Mouse (Mus musculus) urinary bladder, postnatal 14 days (tissue): ENCODE data around the gene Abcc12.
A peak's percentile ranks its signal among the peaks of the same experiment; 100 is the strongest.

Experiments used
- DNase-seq: peaks from one replicate; pipeline ENCODE4 v3.0.0; 2021; ENCODE audit warnings: low spot score

Gene Abcc12

DNA sequence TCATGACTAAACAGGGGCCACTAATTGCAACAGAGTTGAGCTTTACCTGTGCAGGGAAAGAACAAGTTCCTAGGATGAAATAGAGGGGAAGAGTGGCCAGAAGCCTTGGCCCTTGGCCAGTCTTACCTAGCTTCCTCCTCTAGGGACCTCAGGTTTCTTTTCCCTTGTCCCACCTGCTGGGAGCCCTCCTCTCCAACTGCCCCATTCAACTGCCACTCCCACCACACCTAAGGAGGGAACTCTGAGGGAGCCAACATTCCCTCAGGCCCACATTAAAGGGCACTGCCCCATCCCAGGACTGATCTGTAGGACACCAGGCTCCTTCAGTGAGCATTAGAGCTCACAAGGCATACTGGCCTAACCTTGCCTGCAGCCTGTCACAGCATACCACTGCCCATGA is at the start of gene Abcc12:
Gene Abcc12, minus strand, starts transcription at position 229 of the 400 bp plus-strand sequence.
- DNase-seq, result no peak

GRCm38 (mm10) chr8:86630212-86630611 is 49.7 kb upstream of the Abcc12 start:
- no peak for DNase-seq

DNA sequence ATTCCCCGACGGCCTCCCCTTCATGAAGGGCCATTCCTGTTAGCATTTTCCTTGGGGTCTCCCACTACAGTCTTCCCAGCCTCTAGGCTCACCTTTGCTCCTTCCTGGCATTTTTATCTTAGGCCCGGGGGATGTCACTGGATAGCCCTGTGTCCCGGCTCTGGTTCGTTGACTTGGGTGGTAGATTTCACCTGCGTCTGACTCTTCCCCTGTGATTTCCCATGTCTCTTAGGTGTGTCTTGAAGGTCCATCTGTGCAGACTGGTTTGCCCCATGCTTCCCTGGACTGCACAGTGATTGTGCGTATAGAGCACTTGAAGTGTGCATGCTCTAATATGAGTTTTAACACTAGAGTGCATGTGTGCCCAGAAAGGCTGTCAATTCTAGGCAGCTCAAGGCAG is 44.4 kb upstream of the Abcc12 start:
- no peak for DNase-seq

DNA sequence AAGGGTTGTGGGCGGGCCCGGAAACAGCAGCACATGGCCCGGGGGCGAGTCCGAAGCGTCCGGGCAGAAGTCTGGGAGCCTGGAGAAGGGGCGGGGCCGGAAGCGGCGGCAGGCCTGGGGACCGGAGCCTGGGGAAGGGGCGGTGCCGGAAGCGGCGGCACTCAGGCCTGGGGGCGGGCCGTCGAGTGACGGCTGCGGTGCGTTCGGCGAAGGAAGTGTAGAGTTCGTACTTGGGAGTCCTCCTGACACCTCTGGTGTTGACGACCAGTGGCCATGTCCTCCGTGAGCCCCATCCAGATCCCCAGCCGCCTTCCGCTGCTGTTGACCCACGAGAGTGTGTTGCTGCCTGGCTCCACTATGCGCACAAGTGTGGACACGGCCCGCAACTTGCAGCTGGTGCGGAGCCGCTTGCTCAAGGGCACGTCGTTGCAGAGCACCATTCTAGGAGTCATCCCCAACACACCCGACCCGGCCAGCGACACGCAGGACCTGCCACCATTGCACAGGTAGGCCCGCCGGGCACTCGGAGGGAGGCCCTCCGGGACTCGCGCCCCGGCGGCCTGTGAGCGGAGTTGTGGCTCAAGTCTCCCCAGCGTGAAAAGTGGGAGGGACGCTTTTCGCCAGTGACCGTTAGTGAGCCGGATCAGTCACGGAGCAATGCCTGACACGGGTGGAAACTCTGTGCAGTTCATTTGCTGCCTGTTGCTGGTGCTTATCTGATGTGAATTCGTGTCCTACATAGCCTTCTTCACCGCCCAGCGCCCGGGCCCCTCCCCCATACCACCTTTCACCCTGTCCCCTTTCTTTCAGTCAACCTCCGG is 43.6 kb upstream of the Abcc12 start, which contains the start of gene Lonp2:
Gene Lonp2, plus strand, starts transcription at position 133 of the 821 bp plus-strand sequence.
- DNase-seq, result peak; percentile 99

GRCm38 (mm10) chr8:86623551-86623910 is 43.0 kb upstream of the Abcc12 start:
- DNase-seq, result no peak

DNA sequence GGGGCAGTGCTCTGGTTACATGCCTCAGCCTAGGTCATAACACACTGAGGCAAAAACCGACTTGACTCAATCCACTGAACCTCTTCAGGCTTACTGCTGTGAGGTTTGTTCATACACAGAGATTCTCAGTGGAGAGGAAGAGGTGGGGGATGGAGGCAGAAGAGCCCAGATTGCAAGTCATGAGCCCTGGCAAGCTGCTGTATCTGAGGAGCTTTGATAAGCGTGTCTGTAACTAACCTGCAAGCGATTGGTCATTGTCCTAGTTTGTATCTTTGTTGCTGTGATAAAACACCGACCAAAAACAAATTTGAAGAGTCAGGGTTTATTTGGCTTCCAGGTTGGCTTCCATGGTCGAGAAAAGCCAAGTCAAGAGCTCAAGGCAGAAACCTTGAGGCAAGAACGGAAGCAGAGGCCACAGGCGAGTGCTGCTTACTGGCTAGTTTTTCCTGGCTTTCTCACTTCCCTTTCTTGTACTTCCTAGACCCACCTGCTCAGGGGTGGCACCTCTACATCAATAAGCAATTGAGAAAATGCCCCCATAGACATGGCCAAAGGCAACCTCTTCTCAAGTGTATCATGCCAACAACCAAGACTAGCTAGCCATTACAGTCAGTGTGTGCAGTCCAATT is 37.4 kb upstream of the Abcc12 start:
- DNase-seq, result no peak

- no peak for DNase-seq
These were observed 34.7 kb upstream of the Abcc12 start for GRCm38 (mm10) chr8:86615095-86615769.

- DNase-seq, result no peak
These were observed 33.3 kb upstream of the Abcc12 start for GRCm38 (mm10) chr8:86613798-86614197.

GRCm38 (mm10) chr8:86604676-86605075 is 24.2 kb upstream of the Abcc12 start:
- no peak for DNase-seq

DNA sequence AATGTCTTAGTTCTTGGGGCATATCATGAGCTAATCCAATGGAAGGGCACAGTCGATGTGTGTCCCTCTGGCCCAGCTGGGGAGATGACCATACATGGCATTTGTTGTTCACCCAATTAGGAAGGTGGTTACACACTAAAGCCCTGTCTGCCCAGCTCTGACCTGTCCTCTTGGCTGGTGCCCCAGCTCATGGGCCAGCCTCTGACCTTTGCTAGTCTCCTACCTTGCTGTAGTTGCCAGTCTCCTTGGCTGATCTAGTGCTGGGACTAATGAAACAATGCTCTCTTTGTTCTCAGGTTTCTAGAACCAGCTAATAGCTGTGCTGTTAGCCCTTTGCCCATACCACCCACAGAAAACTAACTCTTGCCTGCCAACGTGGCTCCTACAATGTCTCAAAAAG is 22.7 kb upstream of the Abcc12 start:
- DNase-seq, result no peak

GRCm38 (mm10) chr8:86600311-86600710 is 19.8 kb upstream of the Abcc12 start:
- DNase-seq, result no peak

- no peak for DNase-seq
These were observed 18.8 kb upstream of the Abcc12 start for GRCm38 (mm10) chr8:86599299-86599698.

DNA sequence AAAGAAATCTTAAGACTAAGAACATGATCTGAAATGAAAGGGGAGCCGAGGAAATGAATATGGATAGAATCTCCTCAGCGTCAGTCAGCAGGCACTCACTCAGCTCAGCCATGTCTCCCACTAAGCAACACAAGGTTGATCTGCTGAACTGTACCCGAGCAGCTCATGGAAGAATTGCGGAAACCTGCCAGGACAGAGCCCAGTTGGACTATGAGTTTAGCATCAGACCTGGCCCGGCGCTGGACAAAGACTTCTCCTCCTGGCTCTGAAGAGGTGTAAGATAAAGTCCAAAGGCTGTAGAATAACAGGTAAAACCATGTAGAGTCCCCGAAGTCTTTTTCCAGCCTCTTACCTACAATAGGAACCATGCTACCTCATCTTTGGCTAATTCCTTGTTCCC is 17.2 kb upstream of the Abcc12 start:
- no peak for DNase-seq

DNA sequence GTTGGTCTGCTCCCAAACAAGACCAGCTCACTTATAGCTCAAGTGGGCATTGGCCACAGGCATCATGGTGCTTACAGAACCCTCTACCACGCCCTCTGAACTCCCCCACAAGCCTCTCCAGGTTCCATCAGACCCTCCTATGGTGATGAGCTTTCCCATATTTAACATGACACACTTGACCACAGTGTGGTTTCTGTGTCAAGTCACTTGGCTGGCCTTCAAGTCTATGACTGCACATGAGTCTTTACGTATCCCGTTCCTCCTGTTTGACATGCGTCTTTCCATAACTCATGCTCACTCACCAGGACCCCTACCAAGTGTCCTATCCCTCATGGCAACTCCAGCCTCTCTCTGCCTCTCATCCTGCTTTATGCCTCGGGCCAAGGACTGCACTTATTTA is 15.2 kb upstream of the Abcc12 start:
- DNase-seq, result no peak

DNA sequence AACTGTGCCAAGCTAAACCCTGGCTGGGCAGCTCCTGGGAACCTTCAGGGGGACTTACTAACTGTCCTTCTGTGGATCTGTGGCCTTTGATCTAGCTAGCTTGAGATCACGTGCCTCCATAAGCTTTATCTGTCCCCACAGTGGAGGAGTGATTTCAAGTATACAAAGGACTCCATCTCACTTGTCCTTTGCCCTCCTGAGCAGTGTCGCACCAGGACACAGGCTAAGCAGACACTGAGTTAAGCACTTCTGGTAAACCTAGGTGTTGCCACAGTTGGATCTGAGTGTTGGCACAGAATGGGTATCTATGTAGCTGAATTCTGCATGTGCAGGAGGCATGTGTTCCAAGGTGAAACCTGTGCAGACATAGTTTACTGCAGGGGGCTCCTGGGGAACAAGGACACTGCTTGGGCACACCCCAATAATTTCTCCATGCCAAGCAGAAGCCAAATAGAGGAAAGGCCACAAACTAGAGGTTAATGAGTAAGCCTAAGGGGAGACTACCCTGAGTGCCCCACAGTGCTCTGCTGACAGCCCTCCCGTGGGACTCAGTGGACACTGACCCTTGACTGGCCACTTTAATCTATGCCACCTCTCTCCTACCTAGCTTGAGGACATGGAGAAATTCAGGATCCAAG is 13.8 kb upstream of the Abcc12 start:
- DNase-seq, result no peak

GRCm38 (mm10) chr8:86593099-86593498 is 12.6 kb upstream of the Abcc12 start:
- no peak for DNase-seq

DNA sequence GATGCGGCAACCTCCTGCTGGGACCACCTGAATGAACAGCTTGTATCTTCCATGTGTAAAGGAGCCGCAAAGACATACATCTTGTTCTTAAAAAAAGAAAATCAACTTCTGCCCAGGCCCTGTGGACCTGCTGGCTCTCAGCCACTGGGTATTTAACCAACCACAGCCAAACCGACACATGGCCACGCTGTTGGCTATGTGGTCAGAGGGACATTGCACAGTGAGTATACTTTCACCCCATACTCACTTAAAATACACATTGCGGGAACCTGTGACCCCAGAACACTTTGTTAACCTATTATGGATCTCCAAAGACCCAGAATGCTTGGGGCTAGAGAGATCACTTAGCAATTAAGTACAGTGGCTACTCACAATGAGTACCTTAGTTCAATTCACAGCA is 7.9 kb upstream of the Abcc12 start:
- DNase-seq, result no peak

- DNase-seq, result no peak
These were observed 6.2 kb upstream of the Abcc12 start for GRCm38 (mm10) chr8:86586642-86587041.

GRCm38 (mm10) chr8:86586058-86586457 is 5.6 kb upstream of the Abcc12 start:
- DNase-seq, result no peak

DNA sequence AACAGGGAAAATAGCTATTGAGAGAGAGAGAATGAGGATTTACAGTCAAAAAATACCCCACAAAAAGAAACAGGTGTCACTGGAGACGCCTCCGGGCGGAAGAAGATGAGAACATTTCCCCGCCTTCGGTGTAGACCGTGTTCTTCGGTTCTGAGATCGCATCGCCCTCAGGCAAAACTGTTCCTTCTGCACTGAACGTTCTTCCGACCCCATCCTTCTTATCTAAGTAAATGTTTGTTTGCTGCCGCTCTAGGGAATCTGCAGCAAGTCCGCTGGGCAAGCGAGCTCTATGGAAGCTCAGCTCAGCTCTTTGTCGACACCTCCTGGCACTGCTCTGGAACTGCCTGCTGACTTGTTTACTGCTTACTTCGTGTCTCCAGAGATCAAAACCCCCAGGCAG is 5.0 kb upstream of the Abcc12 start:
- DNase-seq, result peak; percentile 71

DNA sequence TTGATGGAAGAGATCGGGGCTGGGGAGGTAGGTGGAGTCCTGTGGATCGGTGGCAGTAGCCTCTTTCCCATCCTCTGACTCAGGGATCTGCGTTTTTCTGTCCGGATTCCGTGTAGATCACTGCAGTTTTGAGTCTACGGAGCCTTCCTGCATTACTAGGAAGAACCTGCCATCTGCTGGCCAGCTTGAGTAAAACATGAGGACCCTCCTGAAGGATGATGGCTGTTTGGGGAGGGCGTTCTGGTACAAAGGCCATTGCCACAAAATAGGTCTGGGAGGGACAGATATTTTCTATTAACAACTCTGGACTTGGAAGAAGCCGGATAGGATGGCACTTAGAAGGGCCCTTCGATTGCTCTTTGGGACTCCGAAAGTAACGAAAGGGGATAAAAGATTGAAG is 4.6 kb upstream of the Abcc12 start:
- DNase-seq, result peak; percentile 84

DNA sequence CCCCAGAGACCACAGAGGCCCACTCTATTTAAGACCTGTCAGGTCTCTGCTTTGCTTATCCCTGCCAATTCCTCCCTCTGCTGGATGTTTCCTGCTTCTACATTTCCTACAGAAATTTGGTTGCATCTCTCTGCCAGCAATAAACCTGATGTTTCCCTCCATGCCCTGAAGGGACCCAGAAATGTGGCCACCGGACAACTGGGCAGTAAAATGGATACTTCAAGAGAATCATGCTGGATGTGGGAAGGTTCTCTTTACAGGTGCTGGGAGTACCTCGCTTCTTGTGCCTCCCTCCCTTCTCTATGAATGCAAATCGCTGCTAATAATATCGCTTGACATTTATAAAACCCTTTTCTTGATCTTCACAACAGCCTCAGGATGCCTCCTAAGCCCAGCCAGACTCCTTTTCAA is 1.4 kb upstream of the Abcc12 start:
- no peak for DNase-seq

DNA sequence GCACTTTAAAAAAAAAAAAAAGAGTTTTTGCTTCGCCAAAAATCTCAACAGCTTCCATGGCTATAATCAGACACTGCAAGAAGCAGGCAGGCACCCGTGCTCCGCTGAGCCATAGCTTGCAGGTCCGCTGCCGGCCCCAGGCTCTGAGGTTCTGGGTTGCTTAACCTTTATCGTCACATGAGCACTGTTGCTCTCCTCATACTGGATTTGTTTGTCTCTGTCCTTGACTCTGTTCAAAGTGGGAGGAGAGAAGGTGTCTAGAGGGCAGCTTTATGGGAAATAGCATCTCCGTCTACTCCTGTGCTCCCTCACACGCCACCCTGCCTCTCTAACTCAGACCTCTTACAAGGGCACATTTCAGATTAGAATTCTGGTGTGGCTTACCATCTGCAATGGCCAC is 1.8 kb downstream of the Abcc12 start:
- DNase-seq, result no peak
